Mouse (Mus musculus): ENCODE data around the gene Naa25.

Naa25 gene

GRCm38 (mm10) chr5:121393402-121393801 is 4.3 kb upstream of the Naa25 start:
- no peak for DNase-seq (ENCODE audit: low spot score)

DNA sequence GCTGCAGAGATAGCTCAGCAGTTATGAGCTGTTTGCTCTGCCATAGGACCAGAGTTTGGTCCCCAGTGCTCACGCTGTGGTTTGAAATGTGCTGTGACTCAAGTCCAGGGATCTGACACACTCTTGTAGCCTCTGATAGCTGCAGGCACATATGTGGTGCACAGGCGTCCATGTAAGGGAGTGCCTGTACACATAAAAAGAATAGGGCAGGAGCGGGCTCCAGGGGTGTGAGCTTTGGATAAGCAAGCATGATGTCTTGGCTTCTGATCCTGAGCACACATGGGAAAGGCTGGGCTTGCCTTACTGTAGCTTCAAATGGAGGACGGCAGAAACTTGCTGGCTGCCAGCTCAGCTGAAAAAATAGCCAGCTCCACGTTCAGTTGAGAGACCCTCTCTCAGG is 2.1 kb upstream of the Naa25 start:
- DNase-seq (ENCODE audit: low spot score): no peak

GRCm38 (mm10) chr5:121398146-121398964 is 619 bp downstream of the Naa25 start:
- no peak for DNase-seq (ENCODE audit: low spot score)

- no peak for DNase-seq (ENCODE audit: low spot score)
Observed at GRCm38 (mm10) chr5:121398965-121399462, 1.3 kb downstream of the Naa25 start.

GRCm38 (mm10) chr5:121399540-121399939 is 1.8 kb downstream of the Naa25 start:
- DNase-seq (ENCODE audit: low spot score): no peak

DNA sequence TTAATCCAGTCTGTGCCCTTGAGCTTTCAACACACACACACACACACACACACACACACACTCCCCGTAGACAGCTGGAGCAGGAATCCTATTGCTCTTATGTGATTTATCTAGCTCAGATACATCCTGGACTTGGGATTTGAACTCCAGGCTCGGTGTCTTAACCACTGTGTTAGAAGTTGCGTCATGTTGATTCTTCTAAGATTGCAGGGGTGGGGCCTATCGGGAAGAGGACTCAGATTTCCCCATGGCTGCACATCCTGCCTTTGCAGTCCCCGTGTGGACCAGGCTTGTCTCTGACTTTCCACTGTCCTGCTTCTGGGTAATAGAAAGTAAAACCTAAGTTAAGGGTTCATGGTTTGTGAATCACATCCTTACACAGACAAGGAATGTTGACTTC is 2.3 kb downstream of the Naa25 start:
- no peak for DNase-seq (ENCODE audit: low spot score)

GRCm38 (mm10) chr5:121400849-121401248 is 3.1 kb downstream of the Naa25 start:
- DNase-seq (ENCODE audit: low spot score): no peak

DNA sequence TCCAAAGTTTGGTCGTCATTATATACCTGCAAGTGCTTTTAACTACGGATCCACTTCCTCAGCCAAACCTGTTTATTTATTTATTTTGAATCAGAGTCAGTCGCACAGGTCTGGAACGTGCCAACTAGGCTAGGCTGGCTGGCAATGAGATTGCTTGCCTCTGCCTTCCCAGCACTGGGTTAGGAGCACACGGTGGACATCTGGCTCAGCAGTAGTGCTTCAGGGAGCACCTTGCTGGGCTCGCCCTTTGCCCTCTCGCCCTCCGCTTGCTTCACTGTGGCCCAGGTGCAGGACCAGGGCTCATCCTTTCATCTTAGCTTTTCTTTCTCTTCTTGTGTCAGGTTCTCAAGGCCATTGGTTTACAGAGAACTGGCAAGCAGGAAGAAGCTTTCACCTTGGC is 10.1 kb downstream of the Naa25 start:
- DNase-seq (ENCODE audit: low spot score): no peak

DNA sequence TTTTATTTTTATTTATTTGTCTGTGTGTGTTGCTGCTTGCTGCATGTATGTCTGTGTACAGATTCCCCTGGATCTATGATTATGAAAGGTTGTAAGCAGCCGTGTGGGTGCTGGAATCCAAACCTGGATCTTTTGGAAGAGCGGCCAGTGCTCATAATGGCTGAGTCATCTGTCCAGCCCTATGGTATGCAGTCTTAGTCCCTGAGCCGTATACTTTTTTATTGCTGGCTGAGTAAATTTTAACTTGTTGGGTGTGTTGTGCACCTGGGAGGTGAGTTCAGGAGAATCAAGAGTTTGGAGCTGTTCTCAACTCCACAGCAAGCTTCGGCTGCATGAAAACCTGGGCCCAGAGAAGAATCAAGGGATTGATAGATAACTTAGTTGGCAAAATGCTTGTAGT is 13.2 kb downstream of the Naa25 start:
- no peak for DNase-seq (ENCODE audit: low spot score)

DNA sequence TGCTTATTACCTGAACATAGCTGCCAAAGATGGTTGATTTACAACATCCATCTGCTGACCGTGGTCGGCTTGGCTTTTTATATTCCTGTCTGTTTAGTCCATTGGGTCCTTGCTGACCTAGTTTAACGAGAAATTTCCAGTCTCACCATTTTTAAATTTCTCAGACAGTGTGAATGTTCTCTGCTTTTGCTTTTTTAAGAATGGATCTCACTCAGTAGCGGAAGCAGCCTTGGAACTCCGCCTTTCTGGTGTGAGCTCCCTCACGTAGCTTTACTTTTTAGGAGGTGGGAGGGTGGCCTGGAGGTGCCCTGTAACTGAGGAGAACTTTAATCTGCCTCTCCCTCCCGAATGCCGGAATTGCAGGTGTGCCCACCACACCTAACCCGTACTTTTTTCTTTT is 23.0 kb downstream of the Naa25 start:
- no peak for DNase-seq (ENCODE audit: low spot score)

DNA sequence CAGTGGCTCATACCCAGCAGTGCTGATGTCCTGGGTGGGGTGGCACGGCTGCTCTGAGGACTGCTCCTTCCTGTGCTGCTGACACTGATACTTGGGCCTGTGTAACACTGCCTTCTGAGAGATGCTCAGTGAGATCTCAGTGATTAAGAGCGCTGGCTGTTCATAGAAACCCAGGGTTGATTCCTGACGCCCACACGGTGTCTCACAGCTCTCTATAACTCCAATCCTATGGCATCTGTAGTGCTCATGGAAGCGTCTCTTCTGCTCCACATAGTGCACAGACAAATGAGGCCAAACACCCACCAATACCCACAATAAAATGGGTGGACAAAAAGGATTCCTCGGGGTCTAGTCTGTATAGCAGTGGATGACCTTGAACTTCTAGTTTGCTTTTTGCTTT is 25.1 kb downstream of the Naa25 start:
- no peak for DNase-seq (ENCODE audit: low spot score)

DNA sequence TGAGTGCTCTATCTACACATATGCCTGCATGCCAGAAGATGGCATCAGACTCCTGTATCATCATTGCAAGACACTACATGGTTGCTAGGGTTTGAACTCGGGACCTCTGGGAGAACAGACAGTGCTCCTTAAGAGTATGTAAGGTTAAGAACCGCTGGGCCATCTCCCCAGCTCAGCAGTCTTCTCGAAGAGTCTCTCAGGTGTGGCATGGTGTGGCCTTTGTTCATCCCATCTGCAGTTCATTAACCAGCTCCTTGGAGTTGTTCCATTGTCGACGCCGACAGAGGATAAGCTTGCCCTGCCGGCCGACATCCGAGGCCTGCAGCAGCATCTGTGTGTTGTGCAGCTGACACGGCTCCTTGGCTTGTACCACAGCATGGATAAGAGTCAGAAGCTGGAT is 25.6 kb downstream of the Naa25 start:
- no peak for DNase-seq (ENCODE audit: low spot score)

DNA sequence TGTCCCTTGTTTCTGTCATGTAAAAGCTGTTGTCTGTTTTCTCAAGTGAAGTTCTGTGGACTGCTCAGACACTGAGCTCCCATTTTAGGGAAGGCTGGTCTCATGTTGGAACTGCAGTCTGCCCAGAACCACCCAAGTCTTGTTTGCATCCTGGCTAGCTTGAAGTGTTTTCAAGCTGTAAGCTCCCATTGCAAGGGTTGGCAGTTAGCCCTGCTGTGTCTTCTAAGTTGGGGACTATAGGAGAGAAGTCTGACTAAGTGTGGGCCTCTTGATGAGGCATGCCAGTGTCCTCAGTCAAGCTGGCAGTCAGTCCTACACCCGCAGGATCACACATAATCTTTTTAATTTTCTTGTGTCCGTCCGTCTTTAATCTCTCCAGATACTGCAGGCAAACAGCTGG is 31.2 kb downstream of the Naa25 start:
- no peak for DNase-seq (ENCODE audit: low spot score)

GRCm38 (mm10) chr5:121438131-121438530 is 40.4 kb downstream of the Naa25 start:
- DNase-seq (ENCODE audit: low spot score): no peak

DNA sequence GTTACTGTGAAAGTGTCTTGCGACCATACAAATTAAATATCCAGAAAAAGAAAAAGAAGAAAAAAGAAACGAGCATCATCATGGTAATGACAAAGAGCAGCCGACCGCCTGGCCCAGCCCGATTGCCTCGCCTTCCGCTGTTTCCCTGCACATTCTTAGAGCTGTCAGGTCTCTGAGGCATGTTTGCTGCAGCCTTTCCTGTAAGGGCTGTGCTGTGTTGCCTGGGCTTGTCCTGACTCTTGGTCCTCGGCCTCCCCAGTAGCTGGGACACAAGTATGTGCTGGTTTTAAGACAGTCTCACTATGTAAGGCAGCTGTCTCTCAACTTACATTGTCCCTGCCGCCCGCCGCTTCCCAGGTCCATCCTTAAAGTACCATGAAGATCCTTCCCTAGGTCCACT is 41.0 kb downstream of the Naa25 start:
- DNase-seq (ENCODE audit: low spot score): no peak

GRCm38 (mm10) chr5:121443548-121443947 is 45.8 kb downstream of the Naa25 start:
- DNase-seq (ENCODE audit: low spot score): no peak

GRCm38 (mm10) chr5:121444870-121445269 is 47.1 kb downstream of the Naa25 start:
- DNase-seq (ENCODE audit: low spot score): no peak

DNA sequence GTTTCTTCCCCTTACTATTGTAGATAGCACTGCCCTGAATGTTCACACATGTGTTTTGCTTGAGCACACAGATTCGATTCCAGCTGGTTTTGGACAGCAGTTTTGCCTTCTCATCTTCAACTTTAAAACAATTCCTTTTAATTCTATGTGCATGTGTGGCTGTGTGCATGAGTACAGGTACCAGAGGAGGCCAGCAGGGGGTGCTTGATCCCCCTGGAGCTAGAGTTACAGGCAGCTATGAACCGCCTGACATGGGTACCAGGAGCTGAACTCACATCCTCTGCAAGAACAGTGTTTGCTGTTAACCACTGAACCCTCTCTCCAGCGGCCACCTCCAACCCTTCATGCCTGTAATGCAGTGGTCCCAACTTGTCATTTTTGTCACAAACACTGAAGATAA is 50.7 kb downstream of the Naa25 start:
- no peak for DNase-seq (ENCODE audit: low spot score)

DNA sequence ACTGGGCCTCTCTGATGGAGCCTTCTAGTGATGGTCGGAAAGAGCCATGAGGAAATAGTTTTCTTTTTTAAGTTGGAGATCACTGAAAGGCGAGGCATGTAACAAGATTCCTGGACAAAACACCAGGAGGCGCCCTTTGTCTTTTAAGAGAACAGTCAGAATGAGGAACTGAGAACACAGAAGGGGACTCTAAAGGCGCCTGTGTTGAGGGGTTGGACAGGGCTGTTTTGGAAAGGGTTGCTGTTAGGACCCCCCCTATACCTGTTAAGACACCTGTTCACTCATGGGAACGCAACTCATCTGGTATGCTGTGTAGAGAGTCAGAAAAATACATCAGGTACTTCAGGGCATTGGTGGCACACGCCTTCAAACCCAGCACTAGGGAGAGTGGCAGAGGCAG is 52.2 kb downstream of the Naa25 start:
- peak; percentile 75 for DNase-seq (ENCODE audit: low spot score)

- no peak for DNase-seq (ENCODE audit: low spot score)
Observed at GRCm38 (mm10) chr5:121450476-121450875, 52.7 kb downstream of the Naa25 start.

DNA sequence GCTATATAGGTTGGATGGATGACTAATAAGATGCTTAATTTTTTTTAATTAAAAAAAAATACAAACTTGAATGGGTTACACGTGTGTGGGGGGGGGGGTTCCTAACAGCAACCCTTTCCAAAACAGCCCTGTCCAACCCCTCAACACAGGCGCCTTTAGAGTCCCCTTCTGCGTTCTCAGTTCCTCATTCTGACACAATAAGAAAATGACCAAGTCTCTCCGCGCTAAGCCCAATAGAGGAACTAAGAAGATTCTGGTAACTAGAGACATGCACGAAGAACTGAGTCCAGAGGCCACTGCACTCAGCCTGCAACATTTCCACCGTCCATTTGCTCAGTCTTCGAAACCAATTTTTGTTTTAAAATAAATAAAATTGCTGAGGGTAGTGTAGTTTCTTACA is 53.5 kb downstream of the Naa25 start:
- peak; percentile 55 for DNase-seq (ENCODE audit: low spot score)

DNA sequence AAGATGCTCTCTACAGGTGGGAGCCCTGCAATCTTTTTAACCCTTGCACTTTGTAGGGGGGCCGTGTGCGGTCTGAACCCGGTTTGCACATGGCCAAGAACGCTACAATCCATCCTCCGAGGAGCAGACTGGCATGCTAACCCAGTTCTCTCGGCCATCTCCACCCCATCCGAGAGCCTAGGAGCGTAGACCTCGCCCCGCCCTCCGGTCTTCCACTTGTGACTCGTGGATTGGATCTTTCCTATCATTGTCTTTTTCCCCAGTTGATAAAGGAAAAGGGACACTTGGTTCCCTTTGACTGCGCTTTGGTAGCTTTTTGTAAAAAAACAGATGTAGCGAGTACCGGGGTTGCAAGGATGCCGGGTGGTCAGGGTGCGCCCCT is 53.9 kb downstream of the Naa25 start, which contains the start of gene Tmem116:
TSS of gene Tmem116 (plus strand) at position 250 of the 382 bp plus-strand sequence.
- DNase-seq (ENCODE audit: low spot score): peak; percentile 27

DNA sequence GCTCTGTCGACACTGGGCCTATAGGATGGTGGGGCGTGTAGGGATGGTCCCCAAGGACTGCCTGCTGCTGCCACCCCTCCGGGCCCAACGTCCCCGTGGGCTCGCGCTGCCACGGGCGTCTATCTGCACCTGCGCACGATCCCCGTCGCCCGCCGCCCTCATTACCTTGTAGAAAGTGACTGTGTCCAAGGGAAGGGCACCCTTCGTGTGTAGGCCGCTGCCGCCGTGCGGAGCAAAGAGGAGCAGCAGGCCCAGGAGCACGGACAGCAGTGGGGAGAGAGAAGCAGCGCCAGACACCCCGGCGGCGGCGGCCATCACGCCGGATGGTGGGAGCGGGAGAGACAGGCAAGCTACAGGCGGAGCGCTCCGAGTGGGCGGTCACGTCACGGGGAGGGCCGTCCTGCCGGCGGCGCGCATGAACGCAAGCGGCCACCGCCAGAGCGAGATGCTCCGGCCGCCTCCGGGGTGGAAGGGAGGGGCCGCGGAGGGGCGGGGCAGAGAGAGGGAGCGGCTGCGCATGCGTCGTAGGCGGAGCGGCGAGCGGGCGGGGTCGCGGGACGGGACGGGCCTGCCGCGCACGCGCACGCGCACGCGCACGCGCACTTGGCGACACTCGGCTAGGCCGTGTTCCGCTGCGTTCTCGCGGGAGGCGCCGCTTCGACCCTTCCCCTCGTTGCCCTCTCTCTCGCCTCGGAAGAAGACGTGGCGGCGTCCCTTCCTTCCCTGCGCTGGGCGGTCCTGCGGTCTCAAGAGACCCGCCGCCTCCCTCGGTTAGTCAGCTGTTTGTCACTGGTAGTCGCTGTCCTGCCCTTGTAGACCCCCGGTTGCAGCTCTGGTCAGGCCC is 54.5 kb downstream of the Naa25 start, which contains the start of gene Erp29:
TSS of gene Erp29 (minus strand) at position 481 of the 844 bp plus-strand sequence.
- peak; percentile 97 for DNase-seq (ENCODE audit: low spot score)
